Mouse (Mus musculus) CH12.LX (cell line): ENCODE measurements around the gene Pcdh7.

Experiments
- CHD1 ChIP-seq: IDR thresholded peaks from 2 replicates; pipeline ENCODE4 v1.6.1; 2012; ENCODE audit warnings: low read depth, low read length, improper control_type of control experiment, inconsistent platforms
- CHD2 ChIP-seq: IDR thresholded peaks from 2 replicates; pipeline ENCODE4 v1.6.1; 2011; ENCODE audit warnings: low read length, improper control_type of control experiment
- CTCF ChIP-seq, 2 experiments: IDR thresholded peaks in 1 of 2; conservative IDR thresholded peaks in 1 of 2; 2 replicates each; pipeline ENCODE4 v1.5.1; 2011 to 2012; ENCODE audit warnings: low read depth in 2 of 2, low read length in 2 of 2, improper control_type of control experiment in 1 of 2, inconsistent platforms in 1 of 2, mild to moderate bottlenecking in 1 of 2, moderate library complexity in 1 of 2
- E2F4 ChIP-seq: IDR thresholded peaks from 2 replicates; pipeline ENCODE4 v1.6.1; 2011; ENCODE audit warnings: low read depth, low read length, improper control_type of control experiment; ENCODE audit not compliant: insufficient replicate concordance
- KAT2A ChIP-seq: IDR thresholded peaks from 2 replicates; pipeline ENCODE4 v1.6.1; 2012; ENCODE audit warnings: low read length, improper control_type of control experiment, inconsistent platforms; ENCODE audit not compliant: insufficient replicate concordance
- MAZ ChIP-seq: IDR thresholded peaks from 2 replicates; pipeline ENCODE4 v1.6.1; 2012; ENCODE audit warnings: low read depth, mild to moderate bottlenecking, inconsistent platforms, low read length, improper control_type of control experiment, moderate library complexity
- MEF2A ChIP-seq: IDR thresholded peaks from 2 replicates; pipeline ENCODE4 v1.6.1; 2014; ENCODE audit warnings: low read depth, mild to moderate bottlenecking, inconsistent platforms, low read length, improper control_type of control experiment, borderline replicate concordance
- POLR2A ChIP-seq: IDR thresholded peaks from 2 replicates; pipeline ENCODE4 v1.6.1; 2011; ENCODE audit warnings: low read depth, mild to moderate bottlenecking, improper control_type of control experiment, low read length
- ZC3H11A ChIP-seq: IDR thresholded peaks from 2 replicates; pipeline ENCODE4 v1.6.1; 2012; ENCODE audit warnings: low read depth, mild to moderate bottlenecking, inconsistent platforms, low read length, improper control_type of control experiment
- ZMIZ1 ChIP-seq: IDR thresholded peaks from 2 replicates; pipeline ENCODE4 v1.6.1; 2012; ENCODE audit warnings: low read depth, mild to moderate bottlenecking, inconsistent platforms, low read length, improper control_type of control experiment

- TF ChIP-seq POLR2A (no peak), CTCF (conservative IDR thresholded peaks at IDR 0.05 in 1 of 2, IDR thresholded peaks at IDR 0.05 in 1 of 2; ENCODE audit: low read depth in 2 of 2, low read length in 2 of 2) (no peak), CHD2 (no peak), MEF2A (no peak), ZC3H11A (no peak), MAZ (no peak), KAT2A (no peak), CHD1 (no peak), ZMIZ1 (no peak), E2F4 (no peak)
Observed at GRCm38 (mm10) chr5:57781950-57782349, 64.2 kb downstream of the Pcdh7 start.
